Mouse (Mus musculus): ENCODE measurements around the gene Gm10217. TPM values are rescaled to one million over a fixed set of nuclear protein-coding genes. Genes with fewer than 3 reads are reported as not detected.

Gm10217 gene
- total RNA-seq (2021) = not detected
- long read RNA-seq = 0 reads

DNA sequence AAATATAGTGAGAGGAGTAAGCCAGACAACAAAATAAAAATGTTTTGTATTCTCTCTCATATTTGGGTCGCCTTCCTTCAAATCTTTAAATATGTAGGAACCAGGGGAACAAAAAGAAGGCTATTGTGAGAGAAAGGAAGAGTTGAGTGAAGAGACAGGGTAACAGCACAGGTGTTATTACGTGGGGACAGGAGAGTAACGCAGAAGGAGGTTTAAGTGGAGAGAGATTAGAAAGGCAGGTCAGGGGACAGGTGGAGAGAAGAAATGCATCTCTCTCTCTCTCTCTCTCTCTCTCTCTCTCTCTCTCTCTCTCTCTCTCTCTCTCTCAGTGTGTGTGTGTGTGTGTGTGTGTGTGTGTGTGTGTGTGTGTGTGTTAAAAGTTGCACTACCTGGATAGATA is at the start of gene Gm10217:
Gene Gm10217 (plus strand): TSS at position 301 of the 400 bp plus-strand sequence.
- no peak for DNase-seq (ENCODE audit: low spot score in 2 of 2)

GRCm38 (mm10) chr8:9824770-9825169 is 39.3 kb upstream of the Gm10217 start:
- peak in 1 of 2 experiments; percentile 15 for DNase-seq (ENCODE audit: low spot score in 2 of 2)

GRCm38 (mm10) chr8:9840257-9840656 is 23.8 kb upstream of the Gm10217 start:
- DNase-seq (ENCODE audit: low spot score in 2 of 2) = no peak

DNA sequence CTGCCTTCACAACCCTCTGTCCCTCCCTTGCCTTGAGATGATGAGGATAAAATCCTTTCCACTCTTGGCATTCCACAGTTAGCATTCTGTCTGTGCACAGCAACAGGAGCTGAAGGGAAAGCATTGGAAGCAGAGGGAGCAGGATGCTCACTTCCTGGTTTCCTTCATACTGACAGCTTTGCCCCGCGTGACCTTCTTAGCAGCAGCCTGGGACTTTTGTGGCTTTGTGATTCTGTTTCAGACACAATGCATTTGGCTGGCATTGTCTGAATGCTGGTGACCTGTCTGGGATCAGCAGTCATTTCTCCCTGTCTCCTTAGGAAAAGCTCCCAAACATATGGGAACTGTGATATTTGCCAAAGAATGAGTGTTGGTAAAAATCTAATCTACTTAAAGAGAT is 4.8 kb upstream of the Gm10217 start:
- no peak for DNase-seq (ENCODE audit: low spot score in 2 of 2)

DNA sequence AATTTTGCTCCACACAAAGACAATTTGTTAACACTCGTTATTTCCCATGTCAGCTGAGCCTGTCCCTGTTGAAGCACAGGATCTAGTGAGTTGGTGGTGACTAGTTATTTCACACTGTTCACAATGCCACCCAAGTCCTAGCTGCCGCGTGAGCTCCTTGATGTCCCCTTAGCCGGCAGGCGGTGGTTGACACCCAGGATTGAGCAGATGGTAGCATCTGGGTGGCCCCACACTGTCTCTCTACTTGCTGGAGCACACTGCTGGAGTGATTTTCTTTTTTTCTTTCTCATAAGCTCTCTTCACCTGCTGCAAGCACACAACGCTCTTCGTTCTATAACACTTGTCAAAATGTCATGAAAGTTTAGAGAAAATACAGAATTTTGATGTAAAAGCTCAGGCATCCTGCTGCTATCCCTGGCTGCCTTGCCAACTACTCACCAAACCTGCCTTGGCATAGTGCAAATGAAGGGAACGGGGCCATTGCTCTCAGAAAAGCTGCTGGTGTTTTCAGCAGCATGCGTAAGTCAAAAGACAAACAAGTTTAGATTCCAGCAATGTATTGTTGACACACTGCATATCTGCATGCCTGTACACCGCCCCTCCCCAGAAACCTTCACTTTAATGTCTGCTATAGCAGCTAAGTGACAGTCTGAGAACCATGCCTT is 3.4 kb upstream of the Gm10217 start:
- no peak for DNase-seq (ENCODE audit: low spot score in 2 of 2)

DNA sequence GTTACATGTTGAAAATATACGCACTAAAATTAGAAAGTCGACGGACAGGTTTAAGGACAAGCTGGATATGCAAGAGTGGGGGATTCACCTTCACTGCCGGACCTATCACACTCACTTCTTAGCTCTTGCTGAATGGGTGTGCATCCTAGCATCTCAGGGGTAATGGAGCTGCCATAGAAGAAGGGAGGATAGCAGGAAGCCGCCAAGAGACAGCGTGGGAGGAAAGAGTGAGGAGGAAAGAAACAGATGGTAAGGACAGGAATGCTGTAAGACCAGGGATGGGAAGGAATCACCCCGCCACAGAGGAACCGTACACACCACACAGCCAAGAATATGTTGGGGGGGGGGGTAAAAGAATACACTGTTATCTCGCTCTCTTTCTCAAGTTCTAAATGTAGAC is 1.1 kb downstream of the Gm10217 start:
- DNase-seq (ENCODE audit: low spot score in 2 of 2) = no peak

- no peak for DNase-seq (ENCODE audit: low spot score in 2 of 2)
These were observed 4.0 kb downstream of the Gm10217 start for GRCm38 (mm10) chr8:9868094-9868493.

DNA sequence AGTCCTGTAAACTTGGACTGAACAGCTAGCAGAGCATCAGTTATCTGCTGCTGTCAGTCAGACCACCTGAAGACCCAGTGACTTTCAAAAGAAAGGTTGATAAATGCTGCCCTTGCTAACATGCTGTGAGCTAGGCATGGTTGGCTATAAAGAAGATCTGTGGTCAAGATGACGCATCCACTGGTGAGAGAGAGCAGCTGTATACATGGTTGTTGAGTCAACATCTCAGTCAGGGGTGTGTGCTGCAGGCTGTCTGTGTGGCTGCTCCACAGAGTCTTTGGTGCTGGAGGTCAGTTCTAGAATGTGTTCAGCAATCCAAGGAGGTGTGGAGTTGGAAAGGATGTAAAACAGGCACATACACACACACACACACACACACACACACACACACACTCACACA is 12.2 kb downstream of the Gm10217 start:
- DNase-seq (ENCODE audit: low spot score in 2 of 2) = no peak

GRCm38 (mm10) chr8:9879921-9880320 is 15.9 kb downstream of the Gm10217 start:
- DNase-seq (ENCODE audit: low spot score in 2 of 2) = peak; percentile 8 to 59

- DNase-seq (ENCODE audit: low spot score in 2 of 2) = no peak
These were observed 22.7 kb downstream of the Gm10217 start for GRCm38 (mm10) chr8:9886714-9887113.

- no peak for DNase-seq (ENCODE audit: low spot score in 2 of 2)
These were observed 35.1 kb downstream of the Gm10217 start for GRCm38 (mm10) chr8:9899199-9899598.

DNA sequence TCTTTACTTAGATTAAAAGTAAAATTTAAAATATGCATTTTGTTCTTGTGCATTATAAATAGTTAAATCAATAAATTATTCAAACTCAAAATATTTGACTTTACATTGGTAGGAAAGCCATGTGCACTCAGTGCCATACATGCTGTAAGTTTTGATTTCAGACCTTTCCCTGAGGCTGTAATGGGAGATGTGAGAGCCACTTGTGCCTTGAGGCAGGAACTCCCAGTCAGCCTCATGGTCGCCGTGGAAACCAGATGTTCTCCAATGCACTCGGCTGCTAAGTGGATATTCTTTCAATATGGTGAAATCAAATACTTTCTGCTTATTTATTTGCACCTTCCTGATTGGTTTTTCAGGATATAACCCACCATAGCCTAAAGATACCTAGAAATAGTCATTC is 35.6 kb downstream of the Gm10217 start:
- DNase-seq (ENCODE audit: low spot score in 2 of 2) = no peak

Other genes starting within 250 kb of the Gm10217 start
- 100 to 1,000 TPM; 117 to 119 TPM for gene Fam155a, start 93.1 kb upstream of the Gm10217 start, total RNA-seq (2021)
- 10 to 100 TPM; 11.3 to 12.0 TPM for gene Lig4, start 113.4 kb downstream of the Gm10217 start, total RNA-seq (2021)
- gene Abhd13, start 113.5 kb downstream of the Gm10217 start, total RNA-seq (2021) = 10 to 100 TPM; 26.4 to 27.1 TPM
- 1 to 10 TPM; 2.0 to 3.3 TPM for gene Tnfsf13b, start 142.2 kb downstream of the Gm10217 start, total RNA-seq (2021)

All from layer of hippocampus, adult 18-20 months (tissue).